Mouse (Mus musculus) lung, postnatal 14 days (tissue): ENCODE results near the gene Znhit3.
A peak's percentile ranks its signal among the peaks of the same experiment; 100 is the strongest.

Source experiments
- DNase-seq: peaks from one replicate; pipeline ENCODE4 v3.0.0; 2021

Gene Znhit3

GRCm38 (mm10) chr11:84871548-84872069, 44.6 kb downstream of the Znhit3 start:
- DNase-seq = no peak

- peak; percentile 45 for DNase-seq
Measured at GRCm38 (mm10) chr11:84871046-84871445, 45.1 kb downstream of the Znhit3 start.

DNA sequence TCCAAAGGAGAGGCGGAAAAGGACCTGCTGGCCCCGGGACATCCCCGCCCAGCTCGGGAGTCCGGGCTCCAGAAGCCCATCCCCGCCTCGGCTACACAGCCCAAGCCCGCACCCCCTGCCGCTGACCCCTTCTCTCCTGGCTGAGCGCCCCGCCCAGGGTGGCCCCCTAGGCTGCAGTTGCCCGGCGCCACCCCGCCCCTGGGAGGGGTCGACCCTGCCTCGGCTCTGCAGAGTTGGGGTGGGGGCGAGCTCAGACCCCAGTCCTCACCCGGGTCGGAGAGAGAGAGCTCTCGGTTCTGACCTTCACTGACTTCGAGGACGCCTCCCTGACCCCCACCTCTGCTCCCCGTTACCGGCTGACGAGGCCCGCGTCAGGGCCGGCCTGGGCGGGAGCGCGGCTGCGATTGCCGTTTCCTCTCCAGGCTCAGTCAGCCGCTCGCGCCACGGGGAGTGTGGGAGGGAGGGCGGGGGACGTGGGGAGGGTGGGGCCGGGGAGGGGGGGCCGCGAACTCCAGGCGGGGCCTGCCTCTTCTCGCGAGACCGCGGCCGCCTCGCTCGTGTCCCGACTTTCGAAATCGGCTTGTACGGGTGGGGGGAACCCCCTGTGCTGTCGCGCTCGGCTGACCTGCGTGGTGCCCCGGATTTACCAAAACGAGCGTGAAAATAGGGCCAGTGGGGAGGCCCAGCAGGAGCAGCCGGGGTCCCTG, 45.7 kb downstream of the Znhit3 start, which contains the start of gene Ggnbp2:
Ggnbp2 (minus strand) TSS at position 481 of the 707 bp plus-strand sequence.
- peak; percentile 93 for DNase-seq

GRCm38 (mm10) chr11:84869537-84870232, 46.5 kb downstream of the Znhit3 start:
- DNase-seq = peak; percentile 93

- DNase-seq = no peak
Measured at GRCm38 (mm10) chr11:84868786-84869259, 47.3 kb downstream of the Znhit3 start.

- DNase-seq = no peak
Measured at GRCm38 (mm10) chr11:84867586-84867985, 48.6 kb downstream of the Znhit3 start.

DNA sequence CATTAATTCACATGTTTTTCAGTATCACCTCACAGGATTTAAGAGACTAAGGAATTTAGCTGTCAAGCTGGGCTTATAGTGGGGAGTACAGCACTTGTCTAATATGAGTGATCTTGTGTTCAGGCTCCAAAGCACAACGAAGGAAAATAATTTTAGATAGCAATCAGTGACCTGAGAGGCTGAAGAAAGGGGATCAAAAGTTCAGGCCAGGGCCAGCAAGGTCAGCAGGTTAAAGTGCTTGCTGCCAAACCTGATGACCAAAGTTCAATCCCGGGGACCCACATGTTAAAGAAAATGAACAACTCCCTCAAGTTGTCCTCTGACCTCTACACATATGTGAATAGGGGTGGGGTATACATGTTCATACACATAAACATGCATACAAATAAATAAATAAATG, 50.9 kb downstream of the Znhit3 start:
- DNase-seq = no peak
